Mouse (Mus musculus): ENCODE data around the gene Pxn. TPM values are rescaled to one million over a fixed set of nuclear protein-coding genes. Genes with fewer than 3 reads are reported as not detected.

Pxn gene
- polyA plus RNA-seq, 1 experiment: 136 TPM

GRCm38 (mm10) chr5:115509790-115510689 is 3.6 kb downstream of the Pxn start:
- 78% methylated on average over 15 of the region's 15 CpGs for WGBS
- peak overlapping the region; percentile 54 for H3K27ac ChIP-seq (ENCODE audit: insufficient read depth, low read depth, low read length)
- TF ChIP-seq POLR2A (IDR thresholded peaks at IDR 0.05; ENCODE audit: low read depth, low read length) (no peak), CTCF (IDR thresholded peaks at IDR 0.05; ENCODE audit: extremely low read depth, insufficient read length, insufficient replicate concordance, low read depth, low read length) (no peak)
- no peak overlapping the region; the same call in 1 of the 2 replicates for H3K4me3 ChIP-seq (ENCODE audit: low read depth, low read length)
- no peaks in the 10 kb centered on the region for H3K36me3 ChIP-seq (ENCODE audit: control insufficient read depth, insufficient read depth, low read length)
- H3K4me1 ChIP-seq (ENCODE audit: control insufficient read depth, insufficient read depth, insufficient read length, low read length): peaks cover 17% of the 10 kb centered on the region
- no peaks in the 10 kb centered on the region for H3K27me3 ChIP-seq (ENCODE audit: control insufficient read depth, insufficient read depth, low read length)

DNA sequence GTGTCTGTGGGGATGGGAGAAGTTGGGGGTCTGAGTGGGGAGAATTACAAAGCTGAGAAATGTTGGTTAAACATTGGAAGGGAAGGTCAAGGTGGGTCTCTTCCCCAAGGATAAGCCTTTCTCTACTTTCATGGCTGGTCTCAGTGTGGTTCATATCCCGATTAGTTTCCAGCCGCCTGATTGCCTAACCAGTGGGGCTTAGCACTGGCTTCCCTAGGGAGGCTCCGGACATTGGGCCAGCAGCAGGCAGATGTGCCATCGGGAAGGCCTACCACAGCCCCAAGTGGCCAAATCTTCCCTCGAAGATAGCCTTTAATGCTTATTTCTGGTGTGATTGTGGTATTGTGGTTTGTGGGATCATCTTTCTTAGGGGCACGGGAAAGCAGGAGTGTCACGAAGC is 5.9 kb downstream of the Pxn start:
- Histone ChIP-seq H3K4me1 (ENCODE audit: control insufficient read depth, insufficient read depth, insufficient read length, low read length) (peaks cover 19% of the 10 kb centered on the region), H3K4me3 (ENCODE audit: low read depth, low read length) (no peak overlapping the region), H3K36me3 (ENCODE audit: control insufficient read depth, insufficient read depth, low read length) (peaks cover under 1% of the 10 kb centered on the region; the same call in 1 of the 2 replicates), H3K27ac (ENCODE audit: insufficient read depth, low read depth, low read length) (no peak overlapping the region), H3K27me3 (ENCODE audit: control insufficient read depth, insufficient read depth, low read length) (no peaks in the 10 kb centered on the region)
- WGBS: 91% methylated on average over 7 of the region's 7 CpGs
- TF ChIP-seq POLR2A (IDR thresholded peaks at IDR 0.05; ENCODE audit: low read depth, low read length) (no peak), CTCF (IDR thresholded peaks at IDR 0.05; ENCODE audit: extremely low read depth, insufficient read length, insufficient replicate concordance, low read depth, low read length) (no peak)

DNA sequence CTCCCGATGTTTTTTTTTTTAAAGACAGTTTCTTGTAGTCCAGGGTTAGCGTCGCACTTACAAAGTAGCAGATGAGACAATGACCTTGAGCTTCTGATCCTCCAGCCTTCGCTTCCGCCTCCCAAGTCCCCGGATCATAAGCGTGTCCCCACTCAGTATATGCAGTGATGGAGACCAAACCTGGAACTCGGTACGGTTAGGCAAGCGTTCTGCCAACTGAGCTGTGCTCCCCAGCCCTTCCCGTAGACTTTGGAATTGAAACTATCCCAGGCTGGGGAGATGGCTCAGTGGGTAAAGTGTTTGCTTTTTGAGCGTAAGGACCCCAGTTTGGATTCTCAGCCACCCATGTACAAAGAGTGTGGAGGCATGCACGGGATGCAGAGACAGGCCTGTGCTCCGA is 6.8 kb downstream of the Pxn start:
- TF ChIP-seq CTCF (IDR thresholded peaks at IDR 0.05; ENCODE audit: extremely low read depth, insufficient read length, insufficient replicate concordance, low read depth, low read length): no peak
- no peak for TF ChIP-seq POLR2A (IDR thresholded peaks at IDR 0.05; ENCODE audit: low read depth, low read length)
- H3K27me3 ChIP-seq (ENCODE audit: control insufficient read depth, insufficient read depth, low read length): no peaks in the 10 kb centered on the region
- H3K4me3 ChIP-seq (ENCODE audit: low read depth, low read length): no peak overlapping the region
- 90% methylated on average over 14 of the region's 14 CpGs for WGBS
- peaks cover 20% of the 10 kb centered on the region for H3K4me1 ChIP-seq (ENCODE audit: control insufficient read depth, insufficient read depth, insufficient read length, low read length)
- H3K36me3 ChIP-seq (ENCODE audit: control insufficient read depth, insufficient read depth, low read length): peaks cover 3% of the 10 kb centered on the region
- H3K27ac ChIP-seq (ENCODE audit: insufficient read depth, low read depth, low read length): no peak overlapping the region

DNA sequence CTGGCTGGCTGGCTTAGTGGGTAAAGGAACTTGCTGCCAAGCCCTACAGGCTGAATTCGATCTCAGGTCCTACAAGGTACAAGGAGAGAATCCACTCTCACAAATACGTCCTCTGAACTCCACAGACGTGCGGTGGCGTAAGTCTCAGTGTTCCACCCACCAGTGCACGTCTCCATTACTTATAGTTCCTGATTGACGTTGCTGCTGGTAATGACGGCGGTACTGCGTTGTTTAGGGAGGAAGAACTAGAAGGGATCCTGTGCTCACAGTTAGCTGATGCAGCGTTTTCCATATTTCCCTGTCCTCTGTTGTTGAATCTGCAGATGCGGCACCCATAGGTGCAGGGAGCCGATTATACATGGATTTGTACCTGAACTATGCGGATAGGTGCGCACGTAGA is 7.2 kb downstream of the Pxn start:
- Histone ChIP-seq H3K4me1 (ENCODE audit: control insufficient read depth, insufficient read depth, insufficient read length, low read length) (peaks cover 17% of the 10 kb centered on the region), H3K27ac (ENCODE audit: insufficient read depth, low read depth, low read length) (no peak overlapping the region), H3K36me3 (ENCODE audit: control insufficient read depth, insufficient read depth, low read length) (peaks cover 4% of the 10 kb centered on the region), H3K4me3 (ENCODE audit: low read depth, low read length) (no peak overlapping the region), H3K27me3 (ENCODE audit: control insufficient read depth, insufficient read depth, low read length) (no peaks in the 10 kb centered on the region)
- TF ChIP-seq POLR2A (IDR thresholded peaks at IDR 0.05; ENCODE audit: low read depth, low read length): no peak
- no peak for TF ChIP-seq CTCF (IDR thresholded peaks at IDR 0.05; ENCODE audit: extremely low read depth, insufficient read length, insufficient replicate concordance, low read depth, low read length)
- WGBS: 94% methylated on average over 16 of the region's 16 CpGs

DNA sequence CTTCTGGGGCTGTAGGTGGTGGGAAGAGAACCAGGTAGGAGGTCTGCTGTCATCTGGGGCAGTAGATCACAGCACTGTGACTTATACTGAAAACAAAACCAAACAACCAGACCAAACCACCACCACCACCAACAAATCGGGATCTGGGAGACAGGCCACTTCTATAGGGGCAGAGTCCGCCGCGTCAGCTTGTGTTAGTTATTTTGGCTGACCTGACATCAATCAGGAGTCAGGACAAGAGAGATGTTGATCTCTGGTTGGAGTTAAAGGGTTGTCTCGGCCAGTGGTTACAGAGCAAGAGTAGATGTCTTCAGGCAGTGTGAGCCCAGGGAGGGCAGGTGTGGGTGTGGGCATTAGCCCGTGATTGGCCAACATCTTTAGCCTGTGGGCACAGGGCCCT is 7.9 kb downstream of the Pxn start:
- H3K27me3 ChIP-seq (ENCODE audit: control insufficient read depth, insufficient read depth, low read length): no peaks in the 10 kb centered on the region
- no peak overlapping the region for H3K4me3 ChIP-seq (ENCODE audit: low read depth, low read length)
- 72% methylated on average over 6 of the region's 6 CpGs for WGBS
- H3K36me3 ChIP-seq (ENCODE audit: control insufficient read depth, insufficient read depth, low read length): peaks cover 4% of the 10 kb centered on the region
- peaks cover 16% of the 10 kb centered on the region for H3K4me1 ChIP-seq (ENCODE audit: control insufficient read depth, insufficient read depth, insufficient read length, low read length)
- TF ChIP-seq POLR2A (IDR thresholded peaks at IDR 0.05; ENCODE audit: low read depth, low read length): no peak
- TF ChIP-seq CTCF (IDR thresholded peaks at IDR 0.05; ENCODE audit: extremely low read depth, insufficient read length, insufficient replicate concordance, low read depth, low read length): no peak
- peak overlapping the region; percentile 64 for H3K27ac ChIP-seq (ENCODE audit: insufficient read depth, low read depth, low read length)

DNA sequence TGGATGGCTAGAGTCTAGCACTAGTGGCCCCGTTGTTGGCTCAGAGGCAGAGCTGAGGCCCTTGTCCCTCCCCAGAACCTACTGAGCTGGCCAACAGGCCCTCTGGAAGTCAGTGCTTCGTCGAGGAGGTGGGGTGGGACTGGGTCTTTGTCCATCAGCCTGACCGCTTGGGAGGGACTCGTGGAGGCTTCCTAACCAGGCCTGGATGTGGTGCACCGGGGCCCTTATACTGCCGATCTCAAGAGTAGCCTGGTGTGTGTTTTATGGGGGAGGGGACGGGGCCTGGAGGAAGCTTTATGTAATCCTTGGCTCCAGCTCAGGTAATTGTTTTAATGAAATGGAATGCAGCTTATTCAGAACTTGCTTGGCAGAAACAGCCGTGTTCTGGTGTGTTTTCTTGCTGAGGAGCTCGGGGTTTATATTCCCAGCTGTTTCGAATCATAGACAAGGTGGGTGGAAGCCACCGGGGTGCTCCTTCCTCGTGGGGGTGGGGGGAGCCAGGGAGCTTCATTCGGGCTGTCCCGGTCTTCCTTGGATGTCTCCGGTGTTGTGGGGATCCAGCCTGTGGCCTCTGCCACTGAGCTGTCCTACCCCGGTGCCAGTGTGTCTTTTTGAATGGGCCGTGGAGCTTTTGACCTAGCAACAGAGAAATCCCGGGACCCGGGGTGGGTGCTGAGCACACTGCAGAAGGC is 8.6 kb downstream of the Pxn start:
- TF ChIP-seq CTCF (IDR thresholded peaks at IDR 0.05; ENCODE audit: extremely low read depth, insufficient read length, insufficient replicate concordance, low read depth, low read length) (no peak), POLR2A (IDR thresholded peaks at IDR 0.05; ENCODE audit: low read depth, low read length) (no peak)
- Histone ChIP-seq H3K4me3 (ENCODE audit: low read depth, low read length) (peak overlapping the region; percentile 28; the same call in 1 of the 2 replicates), H3K4me1 (ENCODE audit: control insufficient read depth, insufficient read depth, insufficient read length, low read length) (peaks cover 17% of the 10 kb centered on the region), H3K36me3 (ENCODE audit: control insufficient read depth, insufficient read depth, low read length) (peaks cover 4% of the 10 kb centered on the region), H3K27ac (ENCODE audit: insufficient read depth, low read depth, low read length) (peak overlapping the region; percentile 64), H3K27me3 (ENCODE audit: control insufficient read depth, insufficient read depth, low read length) (no peaks in the 10 kb centered on the region)
- WGBS: 47% methylated on average over 20 of the region's 20 CpGs
